Mouse (Mus musculus) kidney, embryonic 15.5 days (tissue): Measurements from ENCODE around the gene Cox7a2. TPM values are rescaled to one million over a fixed set of nuclear protein-coding genes. Genes with fewer than 3 reads are reported as not detected.

Source experiments
- ATAC-seq: fragments of 200-750 bp; cut with Nextera tagmentation; replicated peaks from 2 replicates; pipeline ENCODE4 v1.8.0; 2017; ENCODE audit warnings: moderate TSS enrichment; ENCODE audit not compliant: low FRiP score
- H3K27ac ChIP-seq: fragments of 300-500 bp; sonication (generic); 2 replicates; pipeline ENCODE4 v1.5.1; 2015; ENCODE audit warnings: mild to moderate bottlenecking, inconsistent platforms
- H3K27me3 ChIP-seq: fragments of 300-500 bp; sonication (generic); 2 replicates; pipeline ENCODE4 v1.6.1; 2015; ENCODE audit warnings: inconsistent platforms
- H3K36me3 ChIP-seq: fragments of 300-500 bp; sonication (generic); 2 replicates; pipeline ENCODE4 v1.6.1; 2015; ENCODE audit warnings: inconsistent platforms
- H3K4me1 ChIP-seq: fragments of 300-500 bp; sonication (generic); 2 replicates; pipeline ENCODE4 v1.6.1; 2015; ENCODE audit warnings: inconsistent platforms
- H3K4me2 ChIP-seq: fragments of 300-500 bp; sonication (generic); 2 replicates; pipeline ENCODE4 v1.6.1; 2015; ENCODE audit warnings: moderate library complexity, mild to moderate bottlenecking, inconsistent platforms
- H3K4me3 ChIP-seq: fragments of 300-500 bp; sonication (generic); replicated peaks from 2 replicates; pipeline ENCODE4 v1.5.1; 2015; ENCODE audit warnings: mild to moderate bottlenecking, inconsistent platforms
- H3K9ac ChIP-seq: fragments of 300-500 bp; sonication (generic); 2 replicates; pipeline ENCODE4 v1.6.1; 2015; ENCODE audit warnings: mild to moderate bottlenecking, inconsistent platforms
- H3K9me3 ChIP-seq: fragments of 300-500 bp; sonication (generic); replicated peaks from 2 replicates; pipeline ENCODE4 v1.6.1; 2016; ENCODE audit warnings: inconsistent platforms
- WGBS: fragments of 180-500 bp; shearing (Covaris S2); methylation state at CpG from one replicate; pipeline ENCODE4 v1.1.7; 2015; ENCODE audit warnings: mixed read lengths; 5-methylcytosine and 5-hydroxymethylcytosine counted together
- polyA plus RNA-seq: library from polyadenylated mRNA; unstranded; fragments of >200 nt; fragmentation: Nextera tagmentation; extraction: Ambion mirVana; gene quantifications from 2 replicates; pipeline ENCODE4 v1.2.1, GENCODE M21; 2015

Gene Cox7a2
- polyA plus RNA-seq, 1 experiment from 2014 or later: 718 TPM

- no peak overlapping the region for H3K4me2 ChIP-seq
- 47% methylated on average over 3 of the region's 3 CpGs for WGBS
- no peak for ATAC-seq
Measured at GRCm38 (mm10) chr9:79784439-79784838, 24.8 kb upstream of the Cox7a2 start.

GRCm38 (mm10) chr9:79779354-79779753, 19.7 kb upstream of the Cox7a2 start:
- H3K27me3 ChIP-seq: no peaks in the 10 kb centered on the region

More at GRCm38 (mm10) chr9:79784439-79784838, 24.8 kb upstream of the Cox7a2 start:
- Histone ChIP-seq H3K9me3 (no peaks in the 10 kb centered on the region), H3K27me3 (no peaks in the 10 kb centered on the region), H3K36me3 (no peaks in the 10 kb centered on the region), H3K27ac (no peak overlapping the region), H3K4me1 (0 out of 2 replicates have a peak, but pooled peaks cover 2% of the 10 kb centered on the region), H3K4me3 (no peak overlapping the region), H3K9ac (no peak overlapping the region)

GRCm38 (mm10) chr9:79766991-79767545, 7.4 kb upstream of the Cox7a2 start:
- H3K4me2 ChIP-seq: no peak overlapping the region
- H3K4me3 ChIP-seq: no peak overlapping the region
- H3K9ac ChIP-seq: no peak overlapping the region
- H3K4me1 ChIP-seq: peaks cover 3% of the 10 kb centered on the region; the same call in 1 of the 2 replicates
- ATAC-seq: no peak
- H3K27ac ChIP-seq: no peak overlapping the region
- no peaks in the 10 kb centered on the region for H3K27me3 ChIP-seq
- 91% methylated on average over 5 of the region's 5 CpGs for WGBS
- H3K9me3 ChIP-seq: no peaks in the 10 kb centered on the region
- peaks cover 17% of the 10 kb centered on the region for H3K36me3 ChIP-seq

More at GRCm38 (mm10) chr9:79779354-79779753, 19.7 kb upstream of the Cox7a2 start:
- Histone ChIP-seq H3K4me3 (no peak overlapping the region), H3K9me3 (no peaks in the 10 kb centered on the region), H3K36me3 (peaks cover 14% of the 10 kb centered on the region), H3K27ac (no peak overlapping the region), H3K4me2 (no peak overlapping the region), H3K4me1 (no peaks in the 10 kb centered on the region), H3K9ac (no peak overlapping the region)
- 72% methylated on average over 2 of the region's 2 CpGs for WGBS
- ATAC-seq: no peak

- H3K27ac ChIP-seq: no peak overlapping the region
Measured at GRCm38 (mm10) chr9:79765329-79765728, 5.7 kb upstream of the Cox7a2 start.

GRCm38 (mm10) chr9:79762519-79762918, 2.8 kb upstream of the Cox7a2 start:
- H3K36me3 ChIP-seq: peaks cover 4% of the 10 kb centered on the region
- no peak overlapping the region for H3K4me2 ChIP-seq
- no peaks in the 10 kb centered on the region for H3K9me3 ChIP-seq
- H3K27ac ChIP-seq: no peak overlapping the region
- peaks cover 17% of the 10 kb centered on the region for H3K4me1 ChIP-seq
- no peak overlapping the region for H3K9ac ChIP-seq
- no peak for ATAC-seq
- no peaks in the 10 kb centered on the region for H3K27me3 ChIP-seq
- no peak overlapping the region for H3K4me3 ChIP-seq
- 81% methylated on average over 6 of the region's 6 CpGs for WGBS

More at GRCm38 (mm10) chr9:79765329-79765728, 5.7 kb upstream of the Cox7a2 start:
- no peak overlapping the region for H3K9ac ChIP-seq
- H3K36me3 ChIP-seq: peaks cover 5% of the 10 kb centered on the region
- H3K4me2 ChIP-seq: no peak overlapping the region
- WGBS: 76% methylated on average over 4 of the region's 4 CpGs
- H3K27me3 ChIP-seq: no peaks in the 10 kb centered on the region
- ATAC-seq: peak; percentile 25; the same call in 1 of the 2 replicates
- peaks cover 3% of the 10 kb centered on the region; the same call in 1 of the 2 replicates for H3K4me1 ChIP-seq
- H3K9me3 ChIP-seq: no peaks in the 10 kb centered on the region
- no peak overlapping the region for H3K4me3 ChIP-seq

GRCm38 (mm10) chr9:79760076-79760475, 398 bp upstream of the Cox7a2 start:
- Histone ChIP-seq H3K27ac (peak overlapping the region; percentile 91), H3K9me3 (no peaks in the 10 kb centered on the region), H3K4me2 (peak overlapping the region; percentile 78), H3K36me3 (peaks cover 24% of the 10 kb centered on the region), H3K4me1 (peaks cover 14% of the 10 kb centered on the region), H3K4me3 (peak overlapping the region; percentile 90), H3K27me3 (no peaks in the 10 kb centered on the region), H3K9ac (peak overlapping the region; percentile 82)
- ATAC-seq: no peak; the same call in 1 of the 2 replicates
- WGBS: 7% methylated on average over 14 of the region's 14 CpGs

GRCm38 (mm10) chr9:79755311-79755710, 4.4 kb downstream of the Cox7a2 start:
- H3K9me3 ChIP-seq: no peaks in the 10 kb centered on the region
- no peaks in the 10 kb centered on the region for H3K27me3 ChIP-seq
- no peak overlapping the region for H3K4me3 ChIP-seq
- H3K4me1 ChIP-seq: peaks cover 14% of the 10 kb centered on the region
- ATAC-seq: no peak
- no peak overlapping the region for H3K27ac ChIP-seq
- H3K4me2 ChIP-seq: no peak overlapping the region
- WGBS: 97% methylated on average over 4 of the region's 4 CpGs
- H3K36me3 ChIP-seq: peaks cover 49% of the 10 kb centered on the region
- H3K9ac ChIP-seq: no peak overlapping the region

GRCm38 (mm10) chr9:79751846-79752245, 7.8 kb downstream of the Cox7a2 start:
- ATAC-seq: no peak
- no peak overlapping the region for H3K27ac ChIP-seq
- H3K36me3 ChIP-seq: peaks cover 42% of the 10 kb centered on the region
- WGBS: 37% methylated on average over 8 of the region's 8 CpGs
- H3K4me2 ChIP-seq: no peak overlapping the region
- H3K4me3 ChIP-seq: no peak overlapping the region
- H3K4me1 ChIP-seq: no peaks in the 10 kb centered on the region
- H3K9ac ChIP-seq: no peak overlapping the region
- no peaks in the 10 kb centered on the region for H3K27me3 ChIP-seq
- H3K9me3 ChIP-seq: no peaks in the 10 kb centered on the region

- peaks cover 32% of the 10 kb centered on the region for H3K36me3 ChIP-seq
- no peak overlapping the region for H3K9ac ChIP-seq
- H3K27ac ChIP-seq: no peak overlapping the region
- no peak overlapping the region for H3K4me3 ChIP-seq
- H3K4me1 ChIP-seq: no peaks in the 10 kb centered on the region
- WGBS: 78% methylated on average over 7 of the region's 7 CpGs
- H3K27me3 ChIP-seq: no peaks in the 10 kb centered on the region
- no peaks in the 10 kb centered on the region for H3K9me3 ChIP-seq
- ATAC-seq: no peak
- H3K4me2 ChIP-seq: no peak overlapping the region
Measured at GRCm38 (mm10) chr9:79750709-79751108, 9.0 kb downstream of the Cox7a2 start.

- Histone ChIP-seq H3K27me3 (no peaks in the 10 kb centered on the region), H3K4me2 (no peak overlapping the region), H3K4me3 (no peak overlapping the region), H3K4me1 (no peaks in the 10 kb centered on the region), H3K9me3 (no peaks in the 10 kb centered on the region), H3K27ac (no peak overlapping the region), H3K9ac (no peak overlapping the region), H3K36me3 (no peaks in the 10 kb centered on the region)
- 68% methylated on average over 4 of the region's 4 CpGs for WGBS
- ATAC-seq: no peak
Measured at GRCm38 (mm10) chr9:79745036-79745435, 14.6 kb downstream of the Cox7a2 start.

GRCm38 (mm10) chr9:79735608-79736007, 24.1 kb downstream of the Cox7a2 start:
- Histone ChIP-seq H3K4me1 (no peaks in the 10 kb centered on the region), H3K27ac (no peak overlapping the region), H3K4me2 (no peak overlapping the region), H3K27me3 (no peaks in the 10 kb centered on the region), H3K9me3 (no peaks in the 10 kb centered on the region), H3K9ac (no peak overlapping the region), H3K4me3 (no peak overlapping the region), H3K36me3 (no peaks in the 10 kb centered on the region)
- 82% methylated on average over 6 of the region's 6 CpGs for WGBS
- no peak for ATAC-seq

- ATAC-seq: no peak
- Histone ChIP-seq H3K9ac (no peak overlapping the region), H3K36me3 (no peaks in the 10 kb centered on the region), H3K4me2 (no peak overlapping the region), H3K27ac (no peak overlapping the region), H3K4me3 (no peak overlapping the region), H3K4me1 (no peaks in the 10 kb centered on the region), H3K9me3 (no peaks in the 10 kb centered on the region), H3K27me3 (no peaks in the 10 kb centered on the region)
- WGBS: 73% methylated on average over 5 of the region's 5 CpGs
Measured at GRCm38 (mm10) chr9:79730301-79730700, 29.4 kb downstream of the Cox7a2 start.

GRCm38 (mm10) chr9:79723090-79723489, 36.6 kb downstream of the Cox7a2 start:
- no peak overlapping the region for H3K9ac ChIP-seq
- H3K36me3 ChIP-seq: no peaks in the 10 kb centered on the region
- H3K27me3 ChIP-seq: peaks cover 29% of the 10 kb centered on the region
- WGBS: 37% methylated on average over 5 of the region's 5 CpGs
- no peak overlapping the region for H3K4me3 ChIP-seq
- no peak for ATAC-seq
- peaks cover 25% of the 10 kb centered on the region for H3K4me1 ChIP-seq
- H3K27ac ChIP-seq: no peak overlapping the region
- H3K4me2 ChIP-seq: no peak overlapping the region
- no peaks in the 10 kb centered on the region for H3K9me3 ChIP-seq
